Mouse (Mus musculus) small intestine, adult 10 weeks (tissue): ENCODE measurements around the gene Antxrl. TPM values are rescaled to one million over a fixed set of nuclear protein-coding genes. Genes with fewer than 3 reads are reported as not detected.

Source experiments
- polyA plus RNA-seq: library from polyadenylated mRNA; stranded (reverse); fragments of 350-450 nt; fragmentation: Illumina TruSeq; extraction: RNeasy Lipid Tissue Mini Kit (QIAGEN cat#74804); gene quantifications from one replicate; pipeline ENCODE4 v1.2.3, GENCODE M21; 2014; ENCODE audit warnings: low replicate concordance

Gene Antxrl
- polyA plus RNA-seq, result not detected

GRCm38 (mm10) chr14:34052516-34052915 lies at the start of gene Antxrl:
Antxrl (plus strand) TSS chr14:34052707.

DNA sequence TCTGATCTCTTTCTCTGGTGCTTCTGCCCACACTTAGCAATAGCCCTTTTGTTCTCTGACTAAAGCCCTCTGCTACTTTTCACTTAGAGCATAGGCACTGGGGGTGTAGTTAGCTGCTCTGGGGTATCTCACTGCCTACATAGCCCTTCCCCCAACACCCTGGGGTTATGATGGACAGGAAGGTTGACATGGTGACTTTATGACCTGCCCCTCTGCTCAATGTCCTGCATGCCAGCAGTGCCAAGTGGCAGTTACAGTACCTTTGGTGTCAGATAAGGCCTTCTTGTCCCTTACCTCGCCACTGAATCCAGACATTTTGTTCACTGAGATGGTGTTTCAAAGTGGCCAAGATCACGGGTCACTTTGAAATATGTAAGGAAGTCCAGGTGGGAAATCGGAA lies 37.4 kb upstream of the Antxrl start, which contains the start of gene Gm30083:
Gene Gm30083, minus strand, starts transcription at position 120 of the 400 bp plus-strand sequence.

DNA sequence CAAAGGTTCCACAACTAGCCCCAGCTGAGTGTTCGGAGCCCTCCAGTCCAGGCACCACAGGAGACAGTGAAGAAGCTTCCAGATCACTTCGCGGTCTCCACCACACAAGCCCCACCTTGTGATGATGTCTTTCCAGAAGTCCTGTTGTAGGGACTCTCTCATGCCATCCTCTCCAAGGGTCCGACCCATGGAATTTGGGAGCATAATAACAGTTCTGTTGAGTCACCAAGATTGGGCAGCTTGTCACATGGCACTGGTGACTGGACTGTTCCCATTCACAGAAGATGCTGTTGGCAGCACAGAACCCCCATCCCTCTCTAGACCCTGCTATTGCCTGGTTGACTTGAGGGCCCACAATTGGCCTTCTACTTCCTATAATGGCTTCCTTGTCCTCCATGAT lies 36.1 kb upstream of the Antxrl start, which contains the start of gene Gm5460:
Gene Gm5460, plus strand, starts transcription at position 378 of the 400 bp plus-strand sequence.

GRCm38 (mm10) chr14:34085731-34086130 lies 33.2 kb downstream of the Antxrl start, which contains the start of gene Anxa8:
Anxa8 (plus strand) TSS chr14:34085981.

GRCm38 (mm10) chr14:34102601-34103000 lies 50.1 kb downstream of the Antxrl start, which contains the start of gene A630023A22Rik:
A630023A22Rik (minus strand) TSS chr14:34102754.

Other genes starting within 250 kb of the Antxrl start
- gene Gdf10, start 129.1 kb upstream of the Antxrl start, polyA plus RNA-seq, result 0.93 TPM
- gene Gdf2, start 111.7 kb upstream of the Antxrl start, polyA plus RNA-seq, result not detected
- not detected for gene Rbp3, start 98.7 kb upstream of the Antxrl start, polyA plus RNA-seq
- gene Zfp488, start 73.9 kb upstream of the Antxrl start, polyA plus RNA-seq, result not detected
- not detected for gene Gm30083, start 37.5 kb upstream of the Antxrl start, polyA plus RNA-seq
- not detected for gene Gm5460, start 35.9 kb upstream of the Antxrl start, polyA plus RNA-seq
- gene Anxa8, start 33.3 kb downstream of the Antxrl start, polyA plus RNA-seq, result not detected
- gene A630023A22Rik, start 50.0 kb downstream of the Antxrl start, polyA plus RNA-seq, result not detected
- not detected for gene Npy4r, start 99.8 kb downstream of the Antxrl start, polyA plus RNA-seq
- gene Gprin2, start 148.9 kb downstream of the Antxrl start, polyA plus RNA-seq, result 0.04 TPM
- 0.48 TPM for gene Syt15, start 166.9 kb downstream of the Antxrl start, polyA plus RNA-seq